In the genomic region with DNA sequence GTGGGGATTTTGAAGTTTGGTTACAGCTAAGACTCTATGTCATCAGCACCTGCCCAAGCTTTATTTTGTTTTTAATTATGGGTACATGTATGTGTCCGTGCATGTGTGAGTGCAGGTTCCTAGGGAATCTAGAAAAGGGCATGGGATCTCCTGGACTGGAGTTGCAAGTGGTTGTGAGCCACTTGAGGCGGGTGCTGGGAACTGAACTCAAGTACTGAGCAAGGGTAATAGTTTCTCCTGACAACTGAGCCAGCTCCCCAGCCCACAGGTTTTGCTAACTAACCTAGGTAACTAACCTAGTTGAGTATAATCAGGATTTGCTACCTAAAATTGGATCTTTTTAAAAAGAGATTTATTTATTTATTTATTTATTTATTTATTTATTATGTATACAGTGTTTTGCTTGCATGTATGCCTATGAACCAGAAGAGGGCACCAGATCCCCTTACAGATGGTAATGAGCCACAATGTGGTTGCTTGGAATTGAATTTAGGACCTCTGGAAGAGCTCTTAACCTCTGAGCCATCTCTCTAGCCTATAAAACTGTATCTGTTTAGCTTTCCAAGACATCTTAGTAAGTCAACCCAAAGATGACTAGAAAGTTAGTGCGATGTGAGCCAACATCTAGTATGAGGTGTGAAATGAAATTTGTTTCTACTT, we compare ENCODE assay signal across 8 mouse cellular contexts. TPM values are rescaled to one million over a fixed set of nuclear protein-coding genes. Genes with fewer than 3 reads are reported as not detected.
A peak's percentile ranks its signal among the peaks of the same experiment; 100 is the strongest.
DNase-seq lines count a peak whose midpoint lies in the region; ATAC-seq and TF ChIP-seq lines count a peak whose summit lies in the region.

No protein-coding gene starts in this region.

- no peaks in the 10 kb centered on the region for H3K27me3 ChIP-seq in heart, postnatal 0 days (ENCODE audit: control insufficient read depth, insufficient read depth, low read length)
- peaks cover 8% of the 10 kb centered on the region; the same call in 1 of the 2 replicates for H3K27me3 ChIP-seq in heart, embryonic 10.5 days (ENCODE audit: insufficient read depth, poor library complexity, severe bottlenecking)

- no peaks in the 10 kb centered on the region for H3K9me3 ChIP-seq in heart, postnatal 0 days (replicated peaks; ENCODE audit: control insufficient read depth, low read length)
- no peaks in the 10 kb centered on the region for H3K9me3 ChIP-seq in heart, embryonic 10.5 days

- no peak overlapping the region for H3K4me2 ChIP-seq in heart, postnatal 0 days (ENCODE audit: low read depth, low read length)

- H3K9ac ChIP-seq in heart, postnatal 0 days (replicated peaks; ENCODE audit: low read depth, low read length), result no peak overlapping the region

- intact Hi-C loops in heart, postnatal 25 days (cut with DNase I), result loop anchor here (2.0 kb wide), 1 partner anchor 695 kb away; no protein-coding TSS in a partner anchor

- no peaks in the 10 kb centered on the region; the same call in 1 of the 2 replicates for H3K4me1 ChIP-seq in heart, postnatal 0 days (ENCODE audit: control insufficient read depth, insufficient read depth)
- peaks cover 7% of the 10 kb centered on the region for H3K4me1 ChIP-seq in heart, embryonic 10.5 days

- peak; percentile 85 for DNase-seq in heart, postnatal 0 days (ENCODE audit: low spot score)
- no peak for DNase-seq in heart, postnatal 25 days (ENCODE audit: low spot score)
- peak; percentile 14 to 26 for DNase-seq in B cell, adult 2 months
- peak; percentile 81 for DNase-seq in adipocyte (ENCODE audit: low spot score)
- no peak for DNase-seq in spleen, postnatal 36 days (ENCODE audit: low spot score in 2 of 2)
- DNase-seq in heart, embryonic 10.5 days (ENCODE audit: low spot score), result no peak
- no peak for DNase-seq in urinary bladder, adult 2 months (ENCODE audit: low spot score)

- WGBS in heart, postnatal 0 days, result 73% methylated on average over 3 of the region's 3 CpGs
- 65% methylated on average over 3 of the region's 3 CpGs for WGBS in heart, embryonic 10.5 days

- ATAC-seq in heart, postnatal 0 days (ENCODE audit: insufficient read depth, low read depth), result peak; percentile 69
- ATAC-seq in megakaryocyte, adult 5-6 weeks (ENCODE audit: poor library complexity, severe bottlenecking), result peak; percentile 72; the same call in 1 of the 2 replicates

- peak; percentile 86 for TF ChIP-seq CTCF in heart, postnatal 0 days (IDR thresholded peaks at IDR 0.05; ENCODE audit: low read depth)

- TF ChIP-seq EP300 in heart, postnatal 0 days (IDR thresholded peaks at IDR 0.05; ENCODE audit: low read depth), result no peak

- H3K27ac ChIP-seq in heart, postnatal 0 days (ENCODE audit: low read depth), result no peak overlapping the region
- no peak overlapping the region for H3K27ac ChIP-seq in heart, embryonic 10.5 days

- no peaks in the 10 kb centered on the region for H3K36me3 ChIP-seq in heart, postnatal 0 days (replicated peaks; ENCODE audit: control insufficient read depth, insufficient read depth, low read length)
- H3K36me3 ChIP-seq in heart, embryonic 10.5 days, result no peaks in the 10 kb centered on the region

- no peak overlapping the region for H3K4me3 ChIP-seq in heart, postnatal 0 days (ENCODE audit: low read depth, low read length)
- H3K4me3 ChIP-seq in heart, embryonic 10.5 days, result no peak overlapping the region

RNA-seq across cellular contexts. Expression of a gene that starts 13.4 kb away (rescaled TPM):
- 68.2 and 83.1 TPM in 2 replicates for total RNA-seq in heart, postnatal 0 days (2014; rRNA removed; ENCODE audit: low replicate concordance)
- 112 and 125 TPM in 2 replicates for polyA plus RNA-seq in heart, postnatal 0 days (2015; fragmentation: Nextera tagmentation; extraction: Ambion mirVana)
- total RNA-seq in heart, postnatal 25 days (2021), result 100 to 1,000 TPM; 206 to 221 TPM
- 56.5 TPM in 2 replicates for total RNA-seq in megakaryocyte, adult 5-6 weeks (2015)
- 74.6 and 83.2 TPM in 2 replicates for total RNA-seq in megakaryocyte, adult 5-6 weeks (2017)
- 71.0 and 71.1 TPM in 2 replicates for polyA plus RNA-seq in heart, embryonic 10.5 days (2016; fragmentation: Nextera tagmentation; extraction: Ambion mirVana)
- polyA plus RNA-seq in urinary bladder, adult 2 months (2012; rRNA removed), result 48.4 and 53.5 TPM in 2 replicates

RNA-seq across cellular contexts. Expression of a gene that starts 31.2 kb away (rescaled TPM):
- total RNA-seq in heart, postnatal 0 days (2014; rRNA removed; ENCODE audit: low replicate concordance), result 19.7 and 25.8 TPM in 2 replicates
- polyA plus RNA-seq in heart, postnatal 0 days (2015; fragmentation: Nextera tagmentation; extraction: Ambion mirVana), result 14.4 and 17.2 TPM in 2 replicates
- total RNA-seq in heart, postnatal 25 days (2021), result 10 to 100 TPM; 28.0 to 28.3 TPM
- total RNA-seq in megakaryocyte, adult 5-6 weeks (2015), result 26.1 and 26.6 TPM in 2 replicates
- 11.5 and 15.7 TPM in 2 replicates for total RNA-seq in megakaryocyte, adult 5-6 weeks (2017)
- polyA plus RNA-seq in heart, embryonic 10.5 days (2016; fragmentation: Nextera tagmentation; extraction: Ambion mirVana), result 22.3 and 28.8 TPM in 2 replicates
- polyA plus RNA-seq in urinary bladder, adult 2 months (2012; rRNA removed), result 20.3 and 23.8 TPM in 2 replicates

Comparison
In these comparisons a context has a peak if more than half of its experiments do, and no peak if none do; other contexts are left out.
1. DNase-seq: peak in heart, postnatal 0 days (single experiment), B cell, adult 2 months (2 of 2) and adipocyte (single experiment); none in heart, postnatal 25 days (single experiment), spleen, postnatal 36 days (0 of 2), heart, embryonic 10.5 days (single experiment) and urinary bladder, adult 2 months (single experiment).